Mouse (Mus musculus) heart, embryonic 13.5 days (tissue): ENCODE data around the gene Tent2. TPM values are rescaled to one million over a fixed set of nuclear protein-coding genes. Genes with fewer than 3 reads are reported as not detected.
"Not testable (repeated sequence)": the region's sequence is repeated elsewhere in the genome, so short reads cannot be mapped to it uniquely, and the experiment has no call there.

ENCODE experiments used
- ATAC-seq: fragments of 200-750 bp; cut with Nextera tagmentation; 2 replicates; pipeline ENCODE4 v1.8.0; 2017; ENCODE audit warnings: moderate TSS enrichment; ENCODE audit not compliant: insufficient number of reproducible peaks, low FRiP score, low TSS enrichment; ENCODE audit errors: extremely low read depth
- H3K27ac ChIP-seq: fragments of 300-500 bp; sonication (generic); replicated peaks from 2 replicates; pipeline ENCODE4 v1.5.1; 2015; ENCODE audit warnings: moderate library complexity, mild to moderate bottlenecking, inconsistent platforms
- H3K27me3 ChIP-seq: fragments of 300-500 bp; sonication (generic); replicated peaks from 2 replicates; pipeline ENCODE4 v1.6.1; 2015; ENCODE audit warnings: mild to moderate bottlenecking, inconsistent platforms
- H3K36me3 ChIP-seq: fragments of 300-500 bp; sonication (generic); 2 replicates; pipeline ENCODE4 v1.6.1; 2015; ENCODE audit warnings: mild to moderate bottlenecking, inconsistent platforms
- H3K4me1 ChIP-seq: fragments of 300-500 bp; sonication (generic); 2 replicates; pipeline ENCODE4 v1.6.1; 2015; ENCODE audit warnings: inconsistent platforms
- H3K4me2 ChIP-seq: fragments of 300-500 bp; sonication (generic); 2 replicates; pipeline ENCODE4 v1.6.1; 2015; ENCODE audit warnings: inconsistent platforms, mild to moderate bottlenecking, moderate library complexity
- H3K4me3 ChIP-seq: fragments of 300-500 bp; sonication (generic); 2 replicates; pipeline ENCODE4 v1.5.1; 2015; ENCODE audit warnings: moderate library complexity, mild to moderate bottlenecking, inconsistent platforms
- H3K9ac ChIP-seq: fragments of 300-500 bp; sonication (generic); 2 replicates; pipeline ENCODE4 v1.6.1; 2015; ENCODE audit warnings: inconsistent platforms, mild to moderate bottlenecking, moderate library complexity
- H3K9me3 ChIP-seq: fragments of 300-500 bp; sonication (generic); 2 replicates; pipeline ENCODE4 v1.6.1; 2016; ENCODE audit warnings: inconsistent platforms
- whole genome bisulfite sequencing: fragments of 180-500 bp; shearing (Covaris S2); methylation state at CpG from one replicate; pipeline ENCODE4 v1.1.7; 2015; ENCODE audit warnings: mixed read lengths; 5-methylcytosine and 5-hydroxymethylcytosine counted together
- polyA plus RNA-seq: library from polyadenylated mRNA; unstranded; fragments of >200 nt; fragmentation: Nextera tagmentation; extraction: Ambion mirVana; gene quantifications from 2 replicates; pipeline ENCODE4 v1.2.1, GENCODE M21; 2015

Gene Tent2
- polyA plus RNA-seq, 1 experiment from 2014 or later = 40.2 TPM

DNA sequence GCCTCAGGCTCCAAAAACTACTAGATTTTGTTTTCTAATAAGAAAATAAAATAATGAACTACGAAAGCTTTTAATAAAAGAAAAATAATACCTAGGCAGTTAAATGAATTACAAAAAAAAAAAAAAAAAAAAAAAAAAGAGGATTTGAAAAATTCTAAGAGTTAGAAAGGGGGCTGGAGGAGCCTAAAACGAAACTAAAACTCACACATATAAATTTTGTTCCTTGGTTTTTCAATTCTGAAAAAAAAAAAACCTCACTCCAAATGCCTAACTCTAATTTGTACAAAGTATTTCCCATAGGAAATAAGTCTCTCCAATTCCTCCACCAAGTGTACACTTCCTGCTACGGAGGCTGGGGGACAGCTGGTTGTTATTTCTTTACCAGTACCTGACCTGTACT lies 3.4 kb downstream of the Tent2 start:
- 83% methylated on average over 3 of the region's 3 CpGs for WGBS
- 0 out of 2 replicates have a peak overlapping the region, but pooled peaks have one; percentile 34 for H3K27ac ChIP-seq
- H3K9me3 ChIP-seq = no peaks in the 10 kb centered on the region

GRCm38 (mm10) chr13:93187792-93188191 lies 4.4 kb downstream of the Tent2 start:
- H3K4me1 ChIP-seq = peaks cover 30% of the 10 kb centered on the region
- H3K9ac ChIP-seq, H3K27ac ChIP-seq, H3K27me3 ChIP-seq, H3K4me3 ChIP-seq, ATAC-seq, H3K9me3 ChIP-seq, H3K4me2 ChIP-seq: not testable (repeated sequence)
- H3K36me3 ChIP-seq = peaks cover 34% of the 10 kb centered on the region
- 93% methylated on average over 5 of the region's 5 CpGs for WGBS

More for the DNA sequence above, 3.4 kb downstream of the Tent2 start:
- Histone ChIP-seq H3K4me3 (no peak overlapping the region), H3K4me2 (peak overlapping the region; percentile 60), H3K4me1 (peaks cover 30% of the 10 kb centered on the region), H3K9ac (no peak overlapping the region), H3K36me3 (peaks cover 24% of the 10 kb centered on the region), H3K27me3 (no peaks in the 10 kb centered on the region)
- no peak for ATAC-seq

DNA sequence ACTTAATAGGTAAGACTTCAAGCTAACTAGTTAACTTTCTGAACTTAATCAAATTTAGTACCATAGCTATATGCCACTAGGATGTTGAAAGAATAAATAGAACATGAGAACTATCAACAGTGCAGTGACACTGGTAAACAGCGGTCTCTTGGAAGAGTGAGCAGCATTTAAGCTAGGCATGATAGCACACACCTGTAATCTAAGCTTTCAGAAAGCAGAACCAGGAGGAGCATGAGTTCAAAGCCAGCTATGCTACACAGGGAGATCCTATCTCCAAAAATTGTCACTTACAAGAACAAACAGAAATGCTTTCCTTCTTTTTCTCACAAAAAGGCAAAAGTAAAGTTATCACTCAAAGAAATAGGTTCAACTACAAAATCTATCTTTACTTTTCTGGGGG lies 11.8 kb downstream of the Tent2 start:
- ATAC-seq = no peak
- Histone ChIP-seq H3K9ac (no peak overlapping the region), H3K4me1 (peaks cover 9% of the 10 kb centered on the region; the same call in 1 of the 2 replicates), H3K27me3 (no peaks in the 10 kb centered on the region), H3K9me3 (no peaks in the 10 kb centered on the region), H3K4me2 (no peak overlapping the region), H3K4me3 (no peak overlapping the region), H3K27ac (no peak overlapping the region), H3K36me3 (peaks cover 45% of the 10 kb centered on the region)
- whole genome bisulfite sequencing = 95% methylated on average over 1 of the region's 1 CpGs

GRCm38 (mm10) chr13:93179522-93179921 lies 12.7 kb downstream of the Tent2 start:
- no peak overlapping the region for H3K4me3 ChIP-seq
- no peak overlapping the region for H3K27ac ChIP-seq
- H3K9ac ChIP-seq = no peak overlapping the region
- H3K4me1 ChIP-seq = peaks cover 4% of the 10 kb centered on the region; the same call in 1 of the 2 replicates
- peaks cover 44% of the 10 kb centered on the region for H3K36me3 ChIP-seq
- H3K9me3 ChIP-seq = no peaks in the 10 kb centered on the region
- H3K4me2 ChIP-seq = no peak overlapping the region
- H3K27me3 ChIP-seq = no peaks in the 10 kb centered on the region
- WGBS = 94% methylated on average over 2 of the region's 2 CpGs
- ATAC-seq = no peak

DNA sequence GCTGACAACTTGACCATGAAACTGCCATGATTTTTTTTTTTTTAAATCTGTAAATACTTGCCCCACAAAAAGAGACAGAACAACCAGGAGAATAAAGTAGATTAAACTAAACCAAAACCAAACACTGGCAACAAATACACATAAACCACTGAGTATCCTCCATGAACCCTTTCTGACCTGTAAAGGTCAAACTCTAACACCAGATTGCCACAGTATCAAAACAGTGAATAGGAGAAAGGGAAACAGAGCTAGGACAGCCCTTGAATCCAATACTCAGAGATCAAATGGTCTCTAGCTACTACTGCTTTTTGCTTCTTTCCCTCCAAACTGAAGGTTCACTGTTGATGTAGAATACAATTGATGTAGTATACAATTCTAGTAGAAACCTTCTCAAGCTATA lies 14.6 kb downstream of the Tent2 start:
- H3K36me3 ChIP-seq = peaks cover 41% of the 10 kb centered on the region
- 0 out of 2 replicates have a peak, but pooled peaks cover 4% of the 10 kb centered on the region for H3K4me1 ChIP-seq
- no peak overlapping the region for H3K27ac ChIP-seq
- no peak for ATAC-seq
- no peak overlapping the region for H3K4me3 ChIP-seq
- no peak overlapping the region for H3K4me2 ChIP-seq
- no peak overlapping the region for H3K9ac ChIP-seq
- H3K27me3 ChIP-seq = no peaks in the 10 kb centered on the region
- no peaks in the 10 kb centered on the region for H3K9me3 ChIP-seq

GRCm38 (mm10) chr13:93163303-93163702 lies 28.9 kb downstream of the Tent2 start:
- no peak overlapping the region for H3K27ac ChIP-seq
- WGBS = 91% methylated on average over 4 of the region's 4 CpGs
- H3K4me3 ChIP-seq = no peak overlapping the region
- H3K9ac ChIP-seq = no peak overlapping the region
- H3K27me3 ChIP-seq = no peaks in the 10 kb centered on the region
- H3K9me3 ChIP-seq = no peaks in the 10 kb centered on the region
- H3K36me3 ChIP-seq = peaks cover 59% of the 10 kb centered on the region
- H3K4me2 ChIP-seq = no peak overlapping the region
- no peaks in the 10 kb centered on the region for H3K4me1 ChIP-seq
- ATAC-seq = no peak

DNA sequence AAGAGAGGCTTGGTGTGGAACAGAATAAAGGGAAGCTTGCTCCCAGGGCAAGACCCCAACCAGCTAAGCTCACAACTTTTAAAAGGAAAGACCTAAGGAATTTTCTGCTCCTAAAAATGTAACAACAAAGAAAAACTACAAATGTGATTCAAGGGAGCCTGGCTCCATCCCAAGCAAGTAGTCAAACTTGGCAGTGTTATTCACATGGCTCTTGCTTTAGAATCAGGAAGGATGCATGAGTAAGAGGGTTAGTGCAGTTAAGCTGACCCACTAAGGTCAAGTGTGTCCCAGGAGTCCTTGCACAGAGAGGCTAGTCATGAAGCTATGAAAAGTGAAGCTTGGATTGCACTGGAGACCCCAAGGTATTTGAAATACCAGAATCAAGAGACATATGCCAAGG lies 29.7 kb downstream of the Tent2 start:
- H3K4me3 ChIP-seq = no peak overlapping the region
- no peak for ATAC-seq
- no peaks in the 10 kb centered on the region for H3K4me1 ChIP-seq
- H3K27ac ChIP-seq = no peak overlapping the region
- H3K27me3 ChIP-seq = no peaks in the 10 kb centered on the region
- no peaks in the 10 kb centered on the region for H3K9me3 ChIP-seq
- H3K9ac ChIP-seq = no peak overlapping the region
- peaks cover 60% of the 10 kb centered on the region for H3K36me3 ChIP-seq
- no peak overlapping the region for H3K4me2 ChIP-seq

DNA sequence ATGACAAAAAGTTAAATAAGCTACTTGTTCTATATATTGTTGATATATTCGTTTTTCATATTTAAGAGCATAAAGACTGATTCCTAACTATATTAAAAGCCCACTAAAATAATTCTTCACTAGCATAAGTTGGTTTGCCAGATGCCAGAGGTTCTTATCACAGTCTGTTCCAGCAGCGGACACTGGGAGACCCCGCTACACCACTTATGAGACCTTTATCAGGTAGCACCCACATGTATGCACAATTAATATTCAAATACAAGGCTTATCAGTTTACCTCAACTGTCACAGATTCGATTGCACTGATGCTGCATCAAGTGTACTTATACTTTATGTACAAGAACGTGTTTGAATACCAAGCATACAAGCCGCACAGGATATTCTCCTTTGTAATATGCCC lies 33.9 kb downstream of the Tent2 start:
- H3K9me3 ChIP-seq = no peaks in the 10 kb centered on the region
- H3K36me3 ChIP-seq = peaks cover 60% of the 10 kb centered on the region
- no peak overlapping the region for H3K4me3 ChIP-seq
- H3K27me3 ChIP-seq = no peaks in the 10 kb centered on the region
- H3K27ac ChIP-seq = no peak overlapping the region
- H3K4me2 ChIP-seq = no peak overlapping the region
- no peaks in the 10 kb centered on the region for H3K4me1 ChIP-seq
- H3K9ac ChIP-seq = no peak overlapping the region
- 89% methylated on average over 6 of the region's 6 CpGs for WGBS
- ATAC-seq = no peak

DNA sequence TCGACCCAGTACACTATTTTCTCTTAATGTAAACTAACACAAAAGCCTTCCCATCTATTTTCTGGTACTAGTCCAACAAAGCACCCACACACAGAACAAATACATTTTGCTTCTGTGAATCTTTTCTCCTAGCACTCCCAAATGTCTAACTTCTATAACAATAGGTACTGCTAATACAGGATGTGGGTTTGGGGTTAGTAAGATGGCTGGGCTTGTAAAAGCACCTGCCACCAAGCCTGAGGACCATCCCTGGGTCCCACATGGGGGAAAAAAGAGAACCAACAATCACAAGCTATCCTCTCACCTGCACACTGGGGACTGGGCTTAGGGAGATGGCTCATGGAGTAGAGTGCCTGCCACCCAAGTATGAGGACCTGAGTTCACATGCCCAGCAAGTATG lies 38.9 kb downstream of the Tent2 start:
- Histone ChIP-seq H3K9me3 (no peaks in the 10 kb centered on the region), H3K4me3 (no peak overlapping the region), H3K36me3 (peaks cover 71% of the 10 kb centered on the region), H3K4me1 (no peaks in the 10 kb centered on the region), H3K4me2 (no peak overlapping the region), H3K9ac (no peak overlapping the region), H3K27me3 (no peaks in the 10 kb centered on the region), H3K27ac (no peak overlapping the region)
- 84% methylated on average over 1 of the region's 1 CpGs for WGBS
- ATAC-seq = no peak

DNA sequence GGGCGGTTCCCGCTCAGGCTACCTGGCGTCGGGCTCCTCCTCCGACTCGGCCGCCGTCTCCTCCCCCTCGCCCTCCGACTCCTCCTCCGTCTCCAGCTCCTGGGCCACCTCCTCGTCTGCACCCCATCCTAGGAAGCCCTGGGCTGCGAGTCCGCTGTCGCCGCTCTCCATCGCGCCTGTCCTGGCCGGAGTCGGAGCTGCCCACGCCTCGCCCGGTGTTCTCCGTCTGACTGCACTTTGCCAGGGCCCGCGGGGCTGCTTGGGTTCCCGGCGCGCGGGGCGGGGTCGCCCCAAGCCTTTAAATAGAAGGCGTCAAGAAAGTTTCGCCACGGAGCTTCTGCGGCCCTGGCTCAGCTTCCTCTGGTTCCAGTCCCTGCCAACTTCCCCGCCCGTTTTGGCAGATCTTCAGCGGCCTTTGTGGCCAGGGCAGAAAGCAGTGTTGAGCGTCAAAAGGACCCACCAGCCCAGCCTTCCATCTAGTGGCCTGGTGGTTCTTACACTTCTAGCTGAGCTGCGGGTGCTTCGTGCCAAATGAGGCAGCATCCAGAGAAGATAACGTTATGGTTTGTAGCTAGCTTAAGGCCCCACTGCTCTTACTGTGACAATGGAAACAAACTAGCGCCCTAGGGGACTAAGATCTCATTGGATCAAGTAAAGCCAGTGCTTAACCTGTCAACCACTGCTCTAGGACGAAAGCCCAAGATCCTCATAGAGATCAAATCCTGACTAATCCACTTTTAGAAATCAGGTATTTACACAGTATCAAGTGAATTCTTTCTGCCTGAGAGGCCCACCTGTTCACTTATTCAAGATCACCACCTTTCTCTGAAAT lies 47.6 kb downstream of the Tent2 start, which contains the start of gene Cmya5:
TSS of gene Cmya5 (minus strand) at position 389 of the 832 bp plus-strand sequence.
- Histone ChIP-seq H3K36me3 (peaks cover 25% of the 10 kb centered on the region), H3K9ac (peak within 1 kb of the TSS; percentile 85), H3K4me3 (peak within 1 kb of the TSS; percentile 68), H3K4me1 (peaks cover 35% of the 10 kb centered on the region), H3K27ac (peak within 1 kb of the TSS; percentile 93), H3K9me3 (no peaks in the 10 kb centered on the region), H3K4me2 (peak within 1 kb of the TSS; percentile 85), H3K27me3 (no peaks in the 10 kb centered on the region)
- ATAC-seq = peak; percentile 78; the same call in 1 of the 2 replicates
- 2% methylated on average over 45 of the region's 45 CpGs for WGBS

DNA sequence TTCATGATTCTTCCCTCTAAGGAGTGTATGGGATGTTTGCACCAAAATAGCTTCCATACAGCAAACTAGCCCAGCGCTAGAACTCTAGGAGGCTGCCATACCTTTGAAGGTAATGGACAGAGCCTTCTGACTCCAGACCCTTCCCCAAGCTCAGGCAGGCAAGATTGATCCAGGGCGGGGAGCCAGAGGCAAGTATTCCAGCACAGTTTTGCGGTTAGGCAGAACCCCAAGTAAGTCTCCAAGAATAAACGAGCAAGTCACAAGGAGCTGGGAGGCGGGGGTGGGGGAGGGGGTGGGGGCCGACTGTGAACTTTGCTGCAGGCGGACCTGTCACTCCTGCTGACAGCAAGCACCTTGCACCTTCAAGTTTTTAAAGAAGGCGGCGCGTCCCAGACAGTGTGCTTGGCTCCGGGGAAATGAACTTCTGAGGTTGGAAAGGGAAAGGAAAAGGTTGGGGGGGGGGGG lies 48.3 kb downstream of the Tent2 start:
- Histone ChIP-seq H3K27me3 (no peaks in the 10 kb centered on the region), H3K36me3 (peaks cover 18% of the 10 kb centered on the region), H3K9me3 (no peaks in the 10 kb centered on the region), H3K27ac (peak overlapping the region; percentile 93), H3K4me2 (peak overlapping the region; percentile 85), H3K9ac (peak overlapping the region; percentile 85), H3K4me3 (peak overlapping the region; percentile 68), H3K4me1 (peaks cover 41% of the 10 kb centered on the region)
- 18% methylated on average over 11 of the region's 11 CpGs for WGBS
- ATAC-seq = 0 out of 2 replicates have a peak, but pooled peaks have one; percentile 29

DNA sequence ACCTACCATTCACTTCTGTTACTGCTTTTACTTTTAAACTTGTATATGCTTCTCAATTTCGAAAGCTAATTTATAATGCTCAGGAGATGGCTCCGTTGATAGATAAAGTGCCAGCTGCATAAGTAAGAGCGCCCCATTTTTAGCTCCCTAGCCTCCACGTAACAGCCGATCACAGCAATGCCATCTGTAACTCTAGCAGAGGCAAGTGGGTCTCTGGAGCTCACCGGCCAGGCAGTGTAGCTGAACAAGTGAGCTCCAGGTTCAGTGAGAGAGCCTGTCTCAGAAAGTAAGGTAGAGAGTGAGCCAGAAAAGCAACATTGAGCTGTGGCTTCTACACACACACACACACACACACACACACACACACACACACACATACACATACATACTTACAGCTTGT lies 51.0 kb downstream of the Tent2 start:
- H3K4me3 ChIP-seq = no peak overlapping the region
- no peaks in the 10 kb centered on the region for H3K27me3 ChIP-seq
- 89% methylated on average over 6 of the region's 6 CpGs for WGBS
- 0 out of 2 replicates have a peak, but pooled peaks cover 7% of the 10 kb centered on the region for H3K36me3 ChIP-seq
- H3K27ac ChIP-seq = no peak overlapping the region
- no peak for ATAC-seq
- peaks cover 65% of the 10 kb centered on the region for H3K4me1 ChIP-seq
- no peak overlapping the region for H3K9ac ChIP-seq
- H3K9me3 ChIP-seq = no peaks in the 10 kb centered on the region
- no peak overlapping the region for H3K4me2 ChIP-seq
